Mouse (Mus musculus): Measurements from ENCODE around the gene Foxn3. TPM values are rescaled to one million over a fixed set of nuclear protein-coding genes. Genes with fewer than 3 reads are reported as not detected.
A peak's percentile ranks its signal among the peaks of the same experiment; 100 is the strongest.

The Foxn3 gene
- polyA plus RNA-seq, 1 experiment from 2014 or later: 75.5 TPM

DNA sequence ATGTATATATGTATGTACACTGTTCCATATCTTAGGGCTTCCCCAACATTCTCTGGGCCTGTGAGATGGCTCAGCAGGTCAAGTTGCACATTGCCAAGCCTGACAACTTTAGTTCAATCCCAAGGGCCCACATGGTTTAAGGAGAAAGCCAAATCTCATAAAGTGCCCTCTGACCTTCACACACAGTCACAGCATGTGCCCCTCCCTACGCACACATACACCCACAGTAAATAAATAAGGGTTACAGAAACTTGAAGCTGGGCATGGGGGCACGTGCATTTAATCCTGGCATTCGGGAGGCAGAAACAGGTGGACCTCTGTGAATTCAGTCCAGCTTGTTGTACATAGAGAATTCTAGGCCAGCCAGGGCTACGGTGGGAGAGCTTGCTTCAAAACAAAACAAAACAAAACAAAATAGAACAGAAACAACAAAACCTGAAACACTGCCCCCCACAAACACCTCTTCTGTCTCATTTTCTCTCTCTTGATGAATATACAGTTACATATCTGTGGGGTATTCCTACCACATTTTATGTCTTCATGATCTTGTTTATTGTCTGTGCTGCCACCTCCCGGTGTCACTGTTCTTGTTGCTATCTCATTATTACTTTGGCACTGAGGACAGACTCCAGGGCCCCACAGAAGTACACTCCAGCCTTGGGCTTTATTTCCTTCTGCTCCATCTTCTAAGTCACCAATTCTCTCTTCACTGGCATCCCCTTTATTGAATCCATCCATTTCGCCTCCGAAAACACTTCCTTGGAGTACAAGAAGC, 19.8 kb downstream of the Foxn3 start:
- 85% methylated on average over 7 of the region's 7 CpGs for WGBS (ENCODE audit: insufficient replicate concordance)
- Histone ChIP-seq H3K4me1 (ENCODE audit: control insufficient read depth, insufficient read depth, low read length) (0 out of 2 replicates have a peak, but pooled peaks cover 5% of the 10 kb centered on the region), H3K27me3 (ENCODE audit: control insufficient read depth, insufficient read depth, low read length) (no peaks in the 10 kb centered on the region), H3K9me3 (replicated peaks; ENCODE audit: control insufficient read depth, low read length) (no peaks in the 10 kb centered on the region), H3K4me2 (no peak overlapping the region), H3K9ac (ENCODE audit: low read depth, low read length) (no peak overlapping the region), H3K36me3 (ENCODE audit: control insufficient read depth, insufficient read depth, low read length) (no peaks in the 10 kb centered on the region), H3K27ac (ENCODE audit: low read depth, low read length) (no peak overlapping the region), H3K4me3 (ENCODE audit: low read depth, low read length) (no peak overlapping the region)
- no peak for ATAC-seq (replicated peaks; ENCODE audit: insufficient number of reproducible peaks, low FRiP score, low TSS enrichment)

DNA sequence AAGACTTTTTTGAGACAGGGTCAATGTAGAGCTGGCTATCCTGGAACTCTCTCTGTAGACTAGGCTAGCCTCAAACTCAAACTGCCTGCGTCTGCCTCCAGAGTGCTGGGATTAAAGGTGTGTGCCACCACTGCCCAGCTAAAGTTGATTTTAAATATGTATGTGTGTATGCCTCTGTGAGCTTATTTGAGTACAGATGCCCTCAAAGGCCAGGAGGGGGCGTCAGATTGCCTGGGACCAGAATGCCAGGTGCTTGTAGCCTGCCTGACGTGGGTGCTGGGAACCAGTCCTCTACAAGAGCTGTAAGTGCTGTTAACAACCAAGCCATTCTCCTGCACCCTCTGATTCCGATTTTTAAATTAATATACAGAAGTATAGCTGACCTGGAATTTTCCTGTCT, 23.2 kb downstream of the Foxn3 start:
- H3K27ac ChIP-seq (ENCODE audit: low read depth, low read length): no peak overlapping the region
- H3K9ac ChIP-seq (ENCODE audit: low read depth, low read length): no peak overlapping the region
- WGBS (ENCODE audit: insufficient replicate concordance): 87% methylated on average over 4 of the region's 4 CpGs
- ATAC-seq (replicated peaks; ENCODE audit: insufficient number of reproducible peaks, low FRiP score, low TSS enrichment): no peak
- H3K4me3 ChIP-seq (ENCODE audit: low read depth, low read length): no peak overlapping the region
- H3K36me3 ChIP-seq (ENCODE audit: control insufficient read depth, insufficient read depth, low read length): no peaks in the 10 kb centered on the region
- no peaks in the 10 kb centered on the region; the same call in 1 of the 2 replicates for H3K9me3 ChIP-seq (replicated peaks; ENCODE audit: control insufficient read depth, low read length)
- H3K4me2 ChIP-seq: no peak overlapping the region
- 0 out of 2 replicates have a peak, but pooled peaks cover 2% of the 10 kb centered on the region for H3K4me1 ChIP-seq (ENCODE audit: control insufficient read depth, insufficient read depth, low read length)
- H3K27me3 ChIP-seq (ENCODE audit: control insufficient read depth, insufficient read depth, low read length): no peaks in the 10 kb centered on the region

DNA sequence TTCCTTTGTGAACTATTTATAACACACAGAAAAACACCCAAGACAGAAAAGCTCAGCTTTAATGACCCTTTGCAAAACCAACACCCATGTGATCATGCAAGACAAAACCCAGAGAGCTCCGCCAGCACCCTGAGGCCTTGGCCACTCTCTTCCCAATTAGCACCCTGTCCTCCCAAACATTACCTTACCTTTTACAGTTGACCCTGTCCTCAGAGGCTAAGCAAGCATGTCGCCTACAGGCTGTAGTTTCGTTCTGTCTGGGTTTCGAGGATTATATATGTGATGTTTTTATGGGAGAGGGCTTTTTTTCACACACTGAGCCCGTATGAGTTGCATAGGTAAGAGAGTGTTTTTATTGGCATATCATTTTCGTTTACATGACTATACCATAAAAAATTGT, 26.1 kb downstream of the Foxn3 start:
- Histone ChIP-seq H3K4me1 (ENCODE audit: control insufficient read depth, insufficient read depth, low read length) (no peaks in the 10 kb centered on the region), H3K4me3 (ENCODE audit: low read depth, low read length) (no peak overlapping the region), H3K4me2 (no peak overlapping the region), H3K36me3 (ENCODE audit: control insufficient read depth, insufficient read depth, low read length) (0 out of 2 replicates have a peak, but pooled peaks cover 3% of the 10 kb centered on the region), H3K9me3 (replicated peaks; ENCODE audit: control insufficient read depth, low read length) (no peaks in the 10 kb centered on the region; the same call in 1 of the 2 replicates), H3K9ac (ENCODE audit: low read depth, low read length) (no peak overlapping the region), H3K27ac (ENCODE audit: low read depth, low read length) (no peak overlapping the region), H3K27me3 (ENCODE audit: control insufficient read depth, insufficient read depth, low read length) (no peaks in the 10 kb centered on the region)
- no peak for ATAC-seq (replicated peaks; ENCODE audit: insufficient number of reproducible peaks, low FRiP score, low TSS enrichment)
- 89% methylated on average over 6 of the region's 6 CpGs for WGBS (ENCODE audit: insufficient replicate concordance)

DNA sequence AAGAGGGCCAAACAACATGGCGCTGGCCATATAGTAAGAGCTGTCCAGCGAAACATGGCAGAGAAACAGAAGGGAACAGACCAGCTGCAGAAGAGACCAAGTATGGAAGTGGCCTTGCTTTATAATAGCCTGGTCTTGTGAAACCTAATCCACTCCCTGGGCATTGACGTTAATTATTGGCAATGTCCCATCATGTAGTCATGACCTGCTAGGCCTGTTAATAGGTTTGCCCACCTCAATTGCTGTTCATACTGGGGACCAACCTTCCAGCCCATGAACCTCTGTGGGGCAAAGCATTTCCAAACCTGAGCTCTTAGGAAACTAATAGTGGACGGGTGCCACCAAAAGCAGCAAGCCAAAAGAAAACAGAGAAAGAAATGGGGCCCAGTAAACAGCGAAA, 27.0 kb downstream of the Foxn3 start:
- Histone ChIP-seq H3K4me3 (ENCODE audit: low read depth, low read length) (no peak overlapping the region), H3K4me2 (no peak overlapping the region), H3K27me3 (ENCODE audit: control insufficient read depth, insufficient read depth, low read length) (no peaks in the 10 kb centered on the region), H3K9me3 (replicated peaks; ENCODE audit: control insufficient read depth, low read length) (no peaks in the 10 kb centered on the region; the same call in 1 of the 2 replicates), H3K36me3 (ENCODE audit: control insufficient read depth, insufficient read depth, low read length) (0 out of 2 replicates have a peak, but pooled peaks cover 3% of the 10 kb centered on the region), H3K4me1 (ENCODE audit: control insufficient read depth, insufficient read depth, low read length) (no peaks in the 10 kb centered on the region), H3K9ac (ENCODE audit: low read depth, low read length) (no peak overlapping the region), H3K27ac (ENCODE audit: low read depth, low read length) (no peak overlapping the region)
- 92% methylated on average over 5 of the region's 5 CpGs for WGBS (ENCODE audit: insufficient replicate concordance)
- ATAC-seq (replicated peaks; ENCODE audit: insufficient number of reproducible peaks, low FRiP score, low TSS enrichment): no peak

DNA sequence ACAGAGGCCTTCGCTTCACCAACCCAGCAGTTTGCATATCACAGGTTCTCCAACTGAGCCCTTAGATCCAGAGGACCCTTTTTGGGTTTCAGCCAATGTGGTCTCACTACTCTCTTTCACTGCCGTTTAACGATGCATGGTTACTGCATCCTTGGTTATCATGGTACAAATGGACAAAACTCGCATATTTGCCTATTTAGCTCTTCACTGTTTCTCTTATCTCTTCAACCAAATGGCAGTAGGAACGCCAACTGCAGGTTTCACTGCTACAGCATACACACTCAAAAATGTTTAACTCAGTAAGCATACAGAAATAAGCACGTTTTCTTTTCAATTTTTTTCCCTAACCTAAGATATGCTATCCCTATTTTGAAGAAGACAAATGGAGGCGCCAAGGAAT, 31.0 kb downstream of the Foxn3 start:
- WGBS (ENCODE audit: insufficient replicate concordance): 81% methylated on average over 7 of the region's 7 CpGs
- ATAC-seq (replicated peaks; ENCODE audit: insufficient number of reproducible peaks, low FRiP score, low TSS enrichment): no peak
- Histone ChIP-seq H3K4me3 (ENCODE audit: low read depth, low read length) (no peak overlapping the region), H3K9ac (ENCODE audit: low read depth, low read length) (no peak overlapping the region), H3K4me2 (no peak overlapping the region), H3K27me3 (ENCODE audit: control insufficient read depth, insufficient read depth, low read length) (no peaks in the 10 kb centered on the region), H3K4me1 (ENCODE audit: control insufficient read depth, insufficient read depth, low read length) (peaks cover 15% of the 10 kb centered on the region), H3K9me3 (replicated peaks; ENCODE audit: control insufficient read depth, low read length) (no peaks in the 10 kb centered on the region; the same call in 1 of the 2 replicates), H3K27ac (ENCODE audit: low read depth, low read length) (no peak overlapping the region), H3K36me3 (ENCODE audit: control insufficient read depth, insufficient read depth, low read length) (0 out of 2 replicates have a peak, but pooled peaks cover 3% of the 10 kb centered on the region)

DNA sequence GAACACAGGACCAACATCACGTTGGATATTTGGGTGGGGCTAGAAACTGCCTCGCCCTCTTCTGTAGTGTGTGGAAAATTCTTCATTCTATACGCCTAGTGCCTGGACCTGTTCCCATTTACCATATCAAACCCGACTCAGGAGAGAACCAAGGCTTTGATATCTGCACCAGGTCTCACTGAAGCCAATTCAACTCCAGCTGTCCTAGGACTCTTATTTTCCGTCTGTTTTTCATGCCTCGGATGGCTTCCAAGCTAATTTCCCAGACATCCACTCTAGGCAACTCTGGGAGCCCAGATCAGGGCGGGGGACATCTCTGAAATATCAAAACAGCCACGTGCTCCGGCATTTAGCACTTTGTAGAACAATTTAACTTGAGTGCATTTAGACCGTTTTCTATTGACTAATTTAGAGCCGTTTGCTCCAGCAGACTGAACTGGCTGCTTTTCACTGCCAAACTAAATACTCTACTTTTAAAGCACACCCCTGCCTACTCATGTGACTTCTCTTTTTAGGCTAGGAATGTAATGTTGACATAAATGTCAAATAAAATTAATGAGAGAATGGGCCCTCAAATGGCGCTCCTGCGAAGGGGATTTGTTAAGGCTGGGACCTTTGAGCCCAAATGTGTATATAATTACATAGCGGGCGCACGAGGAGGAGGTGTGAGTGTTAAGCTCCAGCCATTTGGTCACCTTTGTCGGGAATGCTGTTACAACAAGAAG, 33.5 kb downstream of the Foxn3 start:
- Histone ChIP-seq H3K27me3 (ENCODE audit: control insufficient read depth, insufficient read depth, low read length) (no peaks in the 10 kb centered on the region), H3K4me2 (no peak overlapping the region), H3K27ac (ENCODE audit: low read depth, low read length) (0 out of 2 replicates have a peak overlapping the region, but pooled peaks have one; percentile 10), H3K36me3 (ENCODE audit: control insufficient read depth, insufficient read depth, low read length) (0 out of 2 replicates have a peak, but pooled peaks cover 3% of the 10 kb centered on the region), H3K9ac (ENCODE audit: low read depth, low read length) (no peak overlapping the region), H3K4me3 (ENCODE audit: low read depth, low read length) (no peak overlapping the region), H3K9me3 (replicated peaks; ENCODE audit: control insufficient read depth, low read length) (no peaks in the 10 kb centered on the region), H3K4me1 (ENCODE audit: control insufficient read depth, insufficient read depth, low read length) (peaks cover 20% of the 10 kb centered on the region)
- ATAC-seq (replicated peaks; ENCODE audit: insufficient number of reproducible peaks, low FRiP score, low TSS enrichment): peak; percentile 55; the same call in 1 of the 2 replicates
- 50% methylated on average over 17 of the region's 17 CpGs for WGBS (ENCODE audit: insufficient replicate concordance)

DNA sequence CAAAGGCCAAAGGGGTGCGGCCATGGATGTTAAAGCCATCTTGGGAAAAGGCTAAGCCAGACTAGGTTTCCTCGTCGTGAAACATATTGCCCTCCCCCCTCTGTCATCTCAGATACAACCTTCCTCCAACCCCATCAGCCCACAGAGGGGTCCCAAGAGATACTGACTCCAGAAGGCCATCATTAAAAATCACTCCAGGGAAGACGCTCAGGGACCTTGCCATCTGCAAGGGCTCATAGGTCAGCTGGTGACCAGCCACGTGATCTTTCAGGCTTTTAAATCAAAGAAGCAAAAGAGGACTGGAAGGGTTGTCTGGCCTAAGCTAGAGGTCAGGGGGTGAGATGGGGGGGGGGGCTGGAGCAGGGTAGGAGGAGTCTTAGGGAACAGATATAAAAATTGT, 34.4 kb downstream of the Foxn3 start:
- H3K36me3 ChIP-seq (ENCODE audit: control insufficient read depth, insufficient read depth, low read length): no peaks in the 10 kb centered on the region
- 66% methylated on average over 5 of the region's 5 CpGs for WGBS (ENCODE audit: insufficient replicate concordance)
- no peak overlapping the region for H3K4me2 ChIP-seq
- peaks cover 24% of the 10 kb centered on the region for H3K4me1 ChIP-seq (ENCODE audit: control insufficient read depth, insufficient read depth, low read length)
- H3K27me3 ChIP-seq (ENCODE audit: control insufficient read depth, insufficient read depth, low read length): no peaks in the 10 kb centered on the region
- ATAC-seq (replicated peaks; ENCODE audit: insufficient number of reproducible peaks, low FRiP score, low TSS enrichment): no peak
- no peak overlapping the region for H3K27ac ChIP-seq (ENCODE audit: low read depth, low read length)
- H3K9me3 ChIP-seq (replicated peaks; ENCODE audit: control insufficient read depth, low read length): no peaks in the 10 kb centered on the region
- no peak overlapping the region for H3K4me3 ChIP-seq (ENCODE audit: low read depth, low read length)
- H3K9ac ChIP-seq (ENCODE audit: low read depth, low read length): no peak overlapping the region

DNA sequence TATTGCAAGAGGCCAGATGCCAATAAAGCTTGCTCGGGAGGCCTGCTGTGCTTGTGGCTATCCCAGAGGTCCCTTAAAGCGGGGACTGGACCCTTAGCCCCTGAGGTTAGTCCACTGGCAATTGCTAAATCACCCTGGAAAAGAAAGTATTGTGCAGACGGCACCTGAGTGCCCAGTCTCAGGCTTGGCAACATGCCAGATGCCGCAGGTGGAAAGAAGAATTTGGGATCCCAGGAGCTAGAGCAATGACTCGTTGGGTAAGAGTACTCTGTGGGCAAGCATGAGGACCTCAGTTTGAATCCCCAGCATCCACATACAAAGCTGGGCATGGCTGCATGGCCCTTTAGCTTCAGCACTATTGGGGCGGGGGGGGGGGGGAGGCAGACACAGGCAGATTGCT, 35.9 kb downstream of the Foxn3 start:
- 85% methylated on average over 6 of the region's 6 CpGs for WGBS (ENCODE audit: insufficient replicate concordance)
- ATAC-seq (replicated peaks; ENCODE audit: insufficient number of reproducible peaks, low FRiP score, low TSS enrichment): no peak
- Histone ChIP-seq H3K36me3 (ENCODE audit: control insufficient read depth, insufficient read depth, low read length) (no peaks in the 10 kb centered on the region), H3K4me2 (no peak overlapping the region), H3K9me3 (replicated peaks; ENCODE audit: control insufficient read depth, low read length) (no peaks in the 10 kb centered on the region), H3K27me3 (ENCODE audit: control insufficient read depth, insufficient read depth, low read length) (no peaks in the 10 kb centered on the region), H3K4me3 (ENCODE audit: low read depth, low read length) (no peak overlapping the region), H3K27ac (ENCODE audit: low read depth, low read length) (no peak overlapping the region), H3K9ac (ENCODE audit: low read depth, low read length) (no peak overlapping the region), H3K4me1 (ENCODE audit: control insufficient read depth, insufficient read depth, low read length) (peaks cover 24% of the 10 kb centered on the region)
